Mouse (Mus musculus): ENCODE measurements around the gene Kcnq5.
"Not testable (repeated sequence)": the region's sequence is repeated elsewhere in the genome, so short reads cannot be mapped to it uniquely, and the experiment has no call there.

Kcnq5 gene

DNA sequence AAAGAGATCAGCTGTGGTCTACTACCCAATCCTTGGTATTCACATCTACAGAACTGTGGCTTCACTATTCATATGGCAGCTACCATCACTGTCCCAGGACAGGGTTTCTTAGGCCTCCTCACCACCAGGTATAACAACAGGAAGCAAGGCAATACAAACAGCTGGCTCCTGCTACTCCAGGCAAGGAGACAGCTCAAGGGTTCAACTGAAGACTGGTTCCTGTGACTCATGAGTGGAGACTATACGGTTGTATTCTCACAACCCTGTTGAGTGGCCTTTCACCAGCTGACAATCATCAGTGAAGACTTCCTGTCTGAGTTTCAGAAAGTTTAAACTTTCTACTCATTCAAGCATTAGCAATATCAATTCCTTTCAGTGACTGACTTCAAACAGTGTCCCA, 327.7 kb downstream of the Kcnq5 start:
- no peak for DNase-seq (ENCODE audit: low read depth)

DNA sequence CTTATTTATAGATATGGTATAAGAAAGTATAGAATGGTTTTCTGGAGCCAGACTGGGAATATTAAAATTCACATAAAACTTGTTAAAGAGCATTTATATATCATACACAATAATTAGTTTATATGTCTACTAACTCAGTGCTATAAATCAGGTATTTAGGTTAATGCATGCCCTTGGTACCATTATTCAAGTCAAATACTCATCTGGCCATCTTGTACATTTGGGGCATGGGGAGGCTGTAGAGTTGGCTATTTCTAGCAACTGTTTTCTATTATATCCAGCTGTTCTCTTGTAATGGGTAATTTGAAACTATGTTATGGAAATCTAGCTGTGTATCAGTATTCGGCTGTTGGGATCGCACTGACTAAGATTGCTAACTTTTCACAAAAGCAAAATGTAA, 339.3 kb downstream of the Kcnq5 start:
- DNase-seq (ENCODE audit: low read depth), result no peak

GRCm38 (mm10) chr1:21622039-21622438, 339.7 kb downstream of the Kcnq5 start:
- DNase-seq (ENCODE audit: low read depth), result no peak

DNA sequence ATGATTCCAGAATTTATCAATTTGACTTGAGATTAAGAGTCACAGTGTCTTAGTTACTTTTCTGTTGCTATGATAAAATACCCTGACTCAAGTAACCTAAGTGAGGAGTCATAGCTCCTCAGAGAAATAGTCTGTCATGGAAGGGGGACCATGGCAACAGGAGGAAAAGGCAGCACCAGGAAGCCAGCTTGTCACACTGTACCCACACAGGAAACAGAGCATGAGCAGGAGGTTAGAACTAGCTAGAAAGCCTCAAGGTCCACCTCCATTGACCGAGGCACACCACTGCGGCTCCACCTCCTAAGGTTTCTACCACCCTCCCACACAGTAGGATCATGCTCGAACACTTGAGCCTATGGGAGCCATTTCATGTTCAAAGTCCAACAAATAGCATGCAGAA, 343.0 kb downstream of the Kcnq5 start:
- no peak for DNase-seq (ENCODE audit: low read depth)

DNA sequence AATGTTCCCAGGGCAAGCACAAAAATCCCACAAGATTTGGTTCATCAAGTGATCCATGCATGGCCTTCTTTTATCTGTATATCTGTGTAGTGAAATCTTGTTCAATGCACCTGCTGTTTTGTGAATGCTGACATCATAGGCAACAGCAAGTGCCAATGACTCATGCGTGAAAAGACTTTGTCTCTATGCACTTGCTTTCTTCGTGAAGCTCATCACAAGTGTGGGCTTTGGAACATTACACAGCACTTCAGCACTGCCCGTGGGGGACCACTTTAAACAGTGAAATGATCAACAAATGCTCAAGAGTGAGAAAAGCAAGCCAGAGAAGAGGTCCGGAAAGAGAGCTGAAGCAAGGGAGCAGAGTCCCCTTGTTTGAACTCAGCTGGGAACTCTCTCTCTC, 345.1 kb downstream of the Kcnq5 start:
- no peak for DNase-seq (ENCODE audit: low read depth)

GRCm38 (mm10) chr1:21613933-21614332, 347.8 kb downstream of the Kcnq5 start:
- DNase-seq (ENCODE audit: low read depth), result no peak

DNA sequence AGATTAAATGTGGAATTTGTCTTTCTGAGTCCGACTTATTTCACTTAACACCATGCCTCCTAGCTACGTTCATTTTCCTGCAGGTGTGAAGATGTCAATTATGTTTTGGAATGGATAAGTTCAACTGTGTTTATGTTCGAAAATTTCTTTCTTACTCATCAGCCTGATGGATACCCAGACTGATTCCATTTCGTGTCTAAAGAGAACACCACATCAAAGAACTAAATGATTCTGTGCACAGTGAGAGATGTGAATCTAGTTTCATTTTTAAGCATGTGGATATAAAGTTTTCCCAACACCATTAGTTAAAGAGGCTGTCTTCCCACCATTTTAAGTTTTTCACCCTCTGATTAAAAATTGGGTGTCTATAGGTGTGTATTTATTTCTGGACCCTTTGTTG, 357.7 kb downstream of the Kcnq5 start:
- DNase-seq (ENCODE audit: low read depth), result no peak

- no peak for DNase-seq (ENCODE audit: low read depth)
These were observed 359.2 kb downstream of the Kcnq5 start for GRCm38 (mm10) chr1:21602567-21602966.

- no peak for DNase-seq (ENCODE audit: low read depth)
These were observed 361.1 kb downstream of the Kcnq5 start for GRCm38 (mm10) chr1:21600606-21601005.

DNA sequence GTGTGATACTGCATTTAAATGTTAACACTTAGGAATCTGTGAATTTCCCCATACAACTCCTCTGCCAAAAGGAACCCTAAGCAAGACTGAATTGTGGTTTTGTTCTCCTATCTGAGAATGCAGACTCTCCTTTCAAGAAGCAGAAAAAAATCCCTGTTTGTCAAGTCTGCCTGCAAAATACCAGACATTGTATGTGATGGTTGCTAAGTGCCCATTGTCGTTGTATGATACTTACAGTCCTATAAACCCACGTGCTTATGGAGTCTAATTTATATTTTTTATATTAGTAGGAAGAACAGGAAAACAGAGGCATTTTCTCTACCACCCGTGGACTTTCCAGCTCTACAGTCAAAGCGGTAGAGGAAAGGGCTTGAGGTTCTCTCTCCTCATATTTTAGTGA, 367.9 kb downstream of the Kcnq5 start:
- no peak for DNase-seq (ENCODE audit: low read depth)

DNA sequence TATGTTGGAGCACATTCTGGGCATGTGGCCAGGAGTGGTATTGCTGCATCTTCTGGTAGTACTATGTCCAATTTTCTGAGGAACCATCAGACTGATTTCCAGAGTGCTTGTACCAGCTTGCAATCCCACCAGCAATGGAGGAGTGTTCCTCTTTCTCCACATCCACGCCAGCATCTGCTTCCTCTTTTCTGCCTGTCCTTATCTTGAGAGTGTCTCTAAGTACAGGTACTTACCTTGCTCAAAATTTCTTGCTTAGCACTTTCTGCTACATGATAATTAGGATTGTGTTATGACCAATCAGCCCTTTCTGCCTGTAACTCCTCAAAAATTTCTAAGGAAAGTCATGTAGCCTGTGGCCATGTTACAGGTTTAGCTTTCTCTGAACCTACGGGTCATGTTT, 394.3 kb downstream of the Kcnq5 start:
- not testable (repeated sequence) for DNase-seq (ENCODE audit: low read depth)

GRCm38 (mm10) chr1:21554630-21555029, 407.1 kb downstream of the Kcnq5 start:
- DNase-seq (ENCODE audit: low read depth), result no peak

DNA sequence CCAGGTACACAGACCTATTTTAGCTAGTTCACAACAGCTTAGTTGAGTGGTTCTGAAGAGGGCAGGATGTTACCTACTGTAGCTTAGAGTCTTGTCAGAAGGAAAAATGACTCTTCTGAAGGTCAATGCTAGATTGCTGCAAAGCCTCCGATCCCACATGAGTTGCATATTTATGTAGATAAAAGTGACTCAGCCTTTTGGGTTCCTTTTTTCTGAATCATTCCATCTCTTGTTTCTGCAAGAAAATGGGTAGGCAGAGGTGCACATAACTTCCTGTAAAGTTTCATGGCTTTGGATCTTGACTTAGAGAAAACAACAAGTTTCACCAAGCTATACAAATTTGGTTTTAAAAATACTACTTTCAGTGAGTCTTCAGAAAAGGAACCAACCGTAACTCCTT, 409.0 kb downstream of the Kcnq5 start:
- DNase-seq (ENCODE audit: low read depth), result no peak

GRCm38 (mm10) chr1:21543909-21544308, 417.8 kb downstream of the Kcnq5 start:
- no peak for DNase-seq (ENCODE audit: low read depth)

DNA sequence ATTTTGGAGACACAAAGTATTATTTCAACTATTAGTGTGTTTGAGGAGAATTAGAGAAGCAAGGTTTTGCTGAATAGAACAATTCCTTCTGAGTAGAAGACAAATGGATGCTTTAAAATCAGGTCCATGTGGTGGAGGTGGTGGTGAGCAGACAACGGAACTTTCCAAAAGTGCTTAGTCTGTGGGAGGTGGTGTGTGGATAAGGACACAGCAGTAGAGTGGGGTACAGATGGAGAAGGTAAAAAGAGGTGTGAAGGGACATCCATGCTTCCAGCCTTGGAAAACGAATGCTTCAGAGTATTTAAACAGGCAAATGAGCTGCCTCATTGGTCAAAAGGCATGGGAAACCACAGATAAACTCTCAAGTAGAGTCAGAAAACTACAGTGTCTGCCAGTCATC, 422.3 kb downstream of the Kcnq5 start:
- no peak for DNase-seq (ENCODE audit: low read depth)

DNA sequence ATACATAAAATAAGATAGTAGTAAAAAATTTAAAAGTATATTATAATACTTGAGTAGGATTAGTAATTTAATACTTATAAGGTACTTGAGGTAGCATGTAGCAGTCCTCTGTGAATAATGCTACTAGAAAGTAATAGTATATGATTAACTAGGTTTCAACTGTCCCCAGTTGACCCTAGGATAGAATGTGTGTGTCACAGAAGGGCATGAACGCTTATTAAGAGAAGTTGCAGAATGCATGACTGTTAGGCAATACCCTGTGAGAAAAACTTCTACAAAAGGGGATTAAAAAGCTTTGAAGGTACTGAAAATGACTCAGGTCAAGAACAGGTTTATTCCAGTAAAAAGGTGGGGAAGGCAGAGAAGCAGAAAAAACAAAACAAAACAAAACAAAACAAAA, 430.9 kb downstream of the Kcnq5 start:
- no peak for DNase-seq (ENCODE audit: low read depth)

DNA sequence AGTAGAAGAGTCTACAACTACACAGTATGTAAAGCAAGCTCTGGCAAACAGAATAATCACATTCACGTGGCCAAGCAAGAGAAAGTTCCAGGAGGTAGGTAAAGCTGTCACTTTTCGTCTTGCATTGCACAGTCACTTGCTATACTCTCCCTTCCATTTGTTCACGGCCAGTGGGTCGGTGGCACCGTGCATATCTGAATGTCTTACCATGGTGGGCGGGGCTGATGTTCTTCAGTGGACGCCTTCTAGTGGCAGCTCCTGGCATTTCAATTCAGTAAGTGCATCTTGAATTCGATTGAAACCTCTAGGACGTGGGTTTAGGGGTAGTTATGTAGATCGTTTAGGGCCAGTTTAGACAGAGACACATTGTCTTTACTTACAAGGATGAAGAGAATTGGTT, 439.7 kb downstream of the Kcnq5 start:
- DNase-seq (ENCODE audit: low read depth), result peak; percentile 6

- no peak for DNase-seq (ENCODE audit: low read depth)
These were observed 440.3 kb downstream of the Kcnq5 start for GRCm38 (mm10) chr1:21521475-21521874.

GRCm38 (mm10) chr1:21520116-21520645, 441.6 kb downstream of the Kcnq5 start:
- no peak for DNase-seq (ENCODE audit: low read depth)

GRCm38 (mm10) chr1:21506665-21507064, 455.1 kb downstream of the Kcnq5 start:
- DNase-seq (ENCODE audit: low read depth), result no peak

GRCm38 (mm10) chr1:21499815-21500534, 461.8 kb downstream of the Kcnq5 start:
- DNase-seq (ENCODE audit: low read depth), result no peak

DNA sequence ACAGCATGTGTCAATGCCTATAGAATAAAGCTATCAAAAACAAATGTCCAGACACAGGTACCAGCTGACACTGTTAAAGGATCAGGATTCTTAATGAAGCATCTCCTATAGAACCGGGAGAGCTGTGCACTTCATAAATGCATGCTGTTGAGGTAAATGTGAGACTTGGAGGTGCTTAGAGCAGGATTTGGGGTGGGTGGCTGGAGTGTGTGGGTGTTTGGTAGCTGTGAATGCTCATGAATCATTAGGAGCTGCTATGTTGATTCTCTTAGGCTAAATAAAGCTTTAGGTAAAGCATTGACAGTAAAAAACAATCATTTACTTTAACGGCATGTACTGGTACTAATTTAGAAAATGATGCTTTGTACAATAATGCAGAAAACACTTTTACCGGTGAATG, 465.4 kb downstream of the Kcnq5 start:
- no peak for DNase-seq (ENCODE audit: low read depth)

GRCm38 (mm10) chr1:21488645-21489044, 473.1 kb downstream of the Kcnq5 start:
- DNase-seq (ENCODE audit: low read depth), result no peak

DNA sequence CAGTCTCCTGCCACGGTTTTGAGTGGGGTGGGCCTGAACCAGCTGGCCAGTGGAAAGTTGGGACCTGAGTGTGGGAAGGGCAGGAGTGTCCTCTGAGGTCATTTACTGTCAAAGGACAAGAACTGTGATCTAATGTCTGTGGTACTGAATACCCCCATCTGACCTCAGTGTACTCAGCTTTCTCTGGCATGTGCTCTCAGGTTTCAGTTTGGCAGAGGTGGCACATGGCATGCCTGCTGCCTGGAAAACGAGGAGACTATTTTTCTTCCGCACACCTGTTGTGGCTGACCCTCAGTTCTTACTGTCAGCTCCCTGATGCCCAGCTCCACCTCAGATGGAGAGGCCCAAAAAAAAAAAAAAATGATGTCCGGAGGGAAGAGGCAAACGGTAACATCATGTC, 475.5 kb downstream of the Kcnq5 start:
- no peak for DNase-seq (ENCODE audit: low read depth)

All from naive thymus-derived CD4-positive, alpha-beta T cell, adult 2 months (primary cell).